Mouse (Mus musculus): ENCODE measurements around the gene Pxk. TPM values are rescaled to one million over a fixed set of nuclear protein-coding genes. Genes with fewer than 3 reads are reported as not detected.

Pxk gene
- 66.0 and 68.9 TPM in 2 replicates for polyA plus RNA-seq (2014; fragmentation: Nextera tagmentation; extraction: Ambion mirVana)

- Histone ChIP-seq H3K9ac (peak within 1 kb of the TSS; percentile 92), H3K27ac (peak within 1 kb of the TSS; percentile 77), H3K36me3 (replicated peaks; ENCODE audit: control insufficient read depth, insufficient read depth) (no peaks in the 10 kb centered on the region), H3K27me3 (ENCODE audit: control insufficient read depth, insufficient read depth, low read length) (no peaks in the 10 kb centered on the region), H3K4me2 (replicated peaks) (peak within 1 kb of the TSS; percentile 79), H3K4me1 (replicated peaks; ENCODE audit: control insufficient read depth, insufficient read depth, low read length) (peaks cover 25% of the 10 kb centered on the region), H3K4me3 (replicated peaks; ENCODE audit: low read length) (peak within 1 kb of the TSS; percentile 91), H3K9me3 (ENCODE audit: control insufficient read depth, low read length) (no peaks in the 10 kb centered on the region)
- DNase-seq (ENCODE audit: low spot score) (peak; percentile 90), ATAC-seq (ENCODE audit: low FRiP score) (peak; percentile 93)
- WGBS: under 1% methylated on average over 62 of the region's 89 CpGs
These were observed at the start of gene Pxk for GRCm38 (mm10) chr14:8097978-8098686. Gene Pxk, plus strand, starts transcription at chr14:8098211.

- no peaks in the 10 kb centered on the region for H3K27me3 ChIP-seq (ENCODE audit: control insufficient read depth, insufficient read depth, low read length)
- H3K4me1 ChIP-seq (replicated peaks; ENCODE audit: control insufficient read depth, insufficient read depth, low read length): no peaks in the 10 kb centered on the region
- 95% methylated on average over 10 of the region's 10 CpGs for WGBS
- H3K4me3 ChIP-seq (replicated peaks; ENCODE audit: low read length): no peak overlapping the region
- H3K9ac ChIP-seq: no peak overlapping the region
- no peak overlapping the region for H3K4me2 ChIP-seq (replicated peaks)
- ATAC-seq (ENCODE audit: low FRiP score) (no peak), DNase-seq (ENCODE audit: low spot score) (no peak)
- peaks cover 70% of the 10 kb centered on the region for H3K36me3 ChIP-seq (replicated peaks; ENCODE audit: control insufficient read depth, insufficient read depth)
- H3K27ac ChIP-seq: no peak overlapping the region
- no peaks in the 10 kb centered on the region for H3K9me3 ChIP-seq (ENCODE audit: control insufficient read depth, low read length)
These were observed 48.7 kb upstream of the Pxk start for GRCm38 (mm10) chr14:8049334-8049733.

GRCm38 (mm10) chr14:8051869-8052268 lies 46.1 kb upstream of the Pxk start:
- H3K36me3 ChIP-seq (replicated peaks; ENCODE audit: control insufficient read depth, insufficient read depth): peaks cover 63% of the 10 kb centered on the region
- H3K27ac ChIP-seq: no peak overlapping the region
- H3K4me1 ChIP-seq (replicated peaks; ENCODE audit: control insufficient read depth, insufficient read depth, low read length): no peaks in the 10 kb centered on the region
- ATAC-seq (ENCODE audit: low FRiP score): no peak
- 91% methylated on average over 2 of the region's 2 CpGs for WGBS
- no peaks in the 10 kb centered on the region for H3K27me3 ChIP-seq (ENCODE audit: control insufficient read depth, insufficient read depth, low read length)
- no peak for DNase-seq (ENCODE audit: low spot score)
- no peak overlapping the region for H3K9ac ChIP-seq
- no peaks in the 10 kb centered on the region for H3K9me3 ChIP-seq (ENCODE audit: control insufficient read depth, low read length)
- H3K4me2 ChIP-seq (replicated peaks): no peak overlapping the region
- H3K4me3 ChIP-seq (replicated peaks; ENCODE audit: low read length): no peak overlapping the region

DNA sequence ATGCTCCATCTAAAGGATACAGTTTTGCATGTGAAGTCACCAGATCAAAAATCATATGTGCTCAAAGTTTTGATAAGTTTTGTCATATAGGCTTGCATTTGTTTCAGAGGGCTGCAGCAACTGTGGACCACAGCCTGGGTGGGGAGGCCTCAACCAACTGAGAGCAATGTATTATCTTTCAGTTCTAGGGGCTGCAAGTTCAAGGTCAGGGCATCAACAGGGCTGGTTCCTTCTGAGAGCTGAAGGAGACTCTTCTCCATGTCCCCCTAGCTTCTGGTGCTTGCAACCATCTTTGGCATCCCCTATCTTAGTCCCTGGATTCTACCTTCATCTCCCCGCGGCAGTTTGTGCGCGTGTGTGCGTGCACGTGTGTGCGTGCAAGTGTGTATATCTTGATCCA lies 45.4 kb upstream of the Pxk start:
- Histone ChIP-seq H3K36me3 (replicated peaks; ENCODE audit: control insufficient read depth, insufficient read depth) (peaks cover 56% of the 10 kb centered on the region), H3K27ac (no peak overlapping the region), H3K4me3 (replicated peaks; ENCODE audit: low read length) (no peak overlapping the region), H3K27me3 (ENCODE audit: control insufficient read depth, insufficient read depth, low read length) (no peaks in the 10 kb centered on the region), H3K9me3 (ENCODE audit: control insufficient read depth, low read length) (no peaks in the 10 kb centered on the region), H3K4me1 (replicated peaks; ENCODE audit: control insufficient read depth, insufficient read depth, low read length) (no peaks in the 10 kb centered on the region), H3K9ac (no peak overlapping the region), H3K4me2 (replicated peaks) (no peak overlapping the region)
- WGBS: 95% methylated on average over 7 of the region's 7 CpGs
- DNase-seq (ENCODE audit: low spot score) (no peak), ATAC-seq (ENCODE audit: low FRiP score) (no peak)

DNA sequence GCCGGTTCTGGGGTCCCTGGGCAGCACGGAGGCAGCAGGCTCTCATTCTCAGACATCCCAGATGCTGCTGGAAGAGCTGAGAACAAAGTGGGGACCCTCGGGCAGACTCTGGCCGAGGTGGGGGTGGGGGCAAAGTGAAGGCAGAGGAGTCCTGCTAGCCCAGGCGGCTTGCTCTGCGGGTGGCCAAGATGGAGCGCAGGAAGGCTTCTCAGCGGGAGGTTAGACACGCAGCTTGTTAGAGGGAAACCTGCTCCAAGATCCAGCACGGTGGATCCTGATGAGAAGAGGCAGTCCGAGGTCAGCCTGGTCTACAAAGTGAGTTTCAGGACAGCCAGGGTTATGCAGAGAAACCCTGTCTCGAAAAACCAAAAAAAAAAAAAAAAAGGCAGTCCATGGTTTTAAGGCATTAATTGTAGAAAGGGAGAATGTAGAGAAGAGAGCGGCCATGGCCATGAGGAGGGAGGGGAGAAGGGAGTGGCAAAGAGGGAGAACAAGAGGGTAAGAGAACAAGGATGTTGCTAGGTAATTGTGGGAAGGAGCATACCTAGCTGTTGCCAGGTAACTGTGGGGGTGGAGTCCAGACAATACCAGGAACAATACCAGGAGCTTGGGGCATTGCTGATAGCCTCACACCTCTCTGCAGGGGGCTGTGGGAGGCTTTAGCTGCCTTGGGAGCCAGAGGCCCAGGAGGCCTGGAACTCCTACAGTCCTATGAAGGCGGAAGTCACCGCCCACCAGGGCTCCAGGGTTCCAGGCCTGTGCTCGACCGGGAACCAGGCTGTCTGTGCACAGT lies 43.5 kb upstream of the Pxk start:
- Histone ChIP-seq H3K4me3 (replicated peaks; ENCODE audit: low read length) (no peak overlapping the region), H3K4me2 (replicated peaks) (no peak overlapping the region), H3K36me3 (replicated peaks; ENCODE audit: control insufficient read depth, insufficient read depth) (peaks cover 41% of the 10 kb centered on the region), H3K27ac (no peak overlapping the region), H3K27me3 (ENCODE audit: control insufficient read depth, insufficient read depth, low read length) (no peaks in the 10 kb centered on the region), H3K4me1 (replicated peaks; ENCODE audit: control insufficient read depth, insufficient read depth, low read length) (no peaks in the 10 kb centered on the region), H3K9ac (no peak overlapping the region), H3K9me3 (ENCODE audit: control insufficient read depth, low read length) (no peaks in the 10 kb centered on the region)
- DNase-seq (ENCODE audit: low spot score) (no peak), ATAC-seq (ENCODE audit: low FRiP score) (no peak)
- 23% methylated on average over 17 of the region's 17 CpGs for WGBS

- DNase-seq (ENCODE audit: low spot score): no peak
- WGBS: 91% methylated on average over 5 of the region's 5 CpGs
These were observed 41.9 kb upstream of the Pxk start for GRCm38 (mm10) chr14:8056076-8056475.

DNA sequence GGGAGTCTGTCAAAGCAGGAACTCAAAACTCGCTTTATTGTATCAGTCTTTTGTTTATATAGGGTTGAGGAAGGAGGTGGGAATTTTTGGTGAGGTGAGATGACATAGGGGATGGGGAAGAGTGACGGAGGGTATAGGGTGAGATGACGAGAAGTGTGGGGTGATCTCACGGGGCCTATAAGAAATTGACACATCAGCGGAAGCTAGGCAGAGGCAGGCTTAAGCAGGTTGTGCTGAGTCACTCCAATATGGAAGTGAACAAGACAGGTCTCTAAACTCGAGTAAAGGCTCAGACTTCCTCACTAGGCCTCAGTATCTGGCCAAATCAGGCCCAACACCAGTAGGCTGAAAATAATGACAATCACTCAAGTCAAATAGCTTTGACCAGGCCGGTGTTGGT lies 38.1 kb upstream of the Pxk start:
- H3K4me1 ChIP-seq (replicated peaks; ENCODE audit: control insufficient read depth, insufficient read depth, low read length): 0 out of 2 replicates have a peak, but pooled peaks cover 5% of the 10 kb centered on the region
- no peak overlapping the region for H3K4me3 ChIP-seq (replicated peaks; ENCODE audit: low read length)
- no peaks in the 10 kb centered on the region for H3K27me3 ChIP-seq (ENCODE audit: control insufficient read depth, insufficient read depth, low read length)
- no peak overlapping the region for H3K4me2 ChIP-seq (replicated peaks)
- no peak overlapping the region for H3K9ac ChIP-seq
- H3K9me3 ChIP-seq (ENCODE audit: control insufficient read depth, low read length): no peaks in the 10 kb centered on the region
- peaks cover 10% of the 10 kb centered on the region for H3K36me3 ChIP-seq (replicated peaks; ENCODE audit: control insufficient read depth, insufficient read depth)
- no peak for ATAC-seq (ENCODE audit: low FRiP score)
- WGBS: 94% methylated on average over 7 of the region's 7 CpGs
- no peak overlapping the region for H3K27ac ChIP-seq
- DNase-seq (ENCODE audit: low spot score): no peak

More at GRCm38 (mm10) chr14:8056076-8056475, 41.9 kb upstream of the Pxk start:
- H3K27ac ChIP-seq: no peak overlapping the region
- no peaks in the 10 kb centered on the region for H3K9me3 ChIP-seq (ENCODE audit: control insufficient read depth, low read length)
- no peak for ATAC-seq (ENCODE audit: low FRiP score)
- H3K9ac ChIP-seq: no peak overlapping the region
- no peaks in the 10 kb centered on the region for H3K27me3 ChIP-seq (ENCODE audit: control insufficient read depth, insufficient read depth, low read length)
- H3K4me2 ChIP-seq (replicated peaks): no peak overlapping the region
- H3K4me1 ChIP-seq (replicated peaks; ENCODE audit: control insufficient read depth, insufficient read depth, low read length): no peaks in the 10 kb centered on the region
- H3K36me3 ChIP-seq (replicated peaks; ENCODE audit: control insufficient read depth, insufficient read depth): peaks cover 26% of the 10 kb centered on the region
- H3K4me3 ChIP-seq (replicated peaks; ENCODE audit: low read length): no peak overlapping the region

- H3K4me3 ChIP-seq (replicated peaks; ENCODE audit: low read length): no peak overlapping the region
- no peak overlapping the region for H3K4me2 ChIP-seq (replicated peaks)
- no peaks in the 10 kb centered on the region for H3K36me3 ChIP-seq (replicated peaks; ENCODE audit: control insufficient read depth, insufficient read depth)
- H3K27me3 ChIP-seq (ENCODE audit: control insufficient read depth, insufficient read depth, low read length): no peaks in the 10 kb centered on the region
- no peak; the same call in 1 of the 2 replicates for ATAC-seq (ENCODE audit: low FRiP score)
- H3K4me1 ChIP-seq (replicated peaks; ENCODE audit: control insufficient read depth, insufficient read depth, low read length): 0 out of 2 replicates have a peak, but pooled peaks cover 5% of the 10 kb centered on the region
- H3K27ac ChIP-seq: no peak overlapping the region
- 42% methylated on average over 3 of the region's 3 CpGs for WGBS
- no peak overlapping the region for H3K9ac ChIP-seq
- no peak for DNase-seq (ENCODE audit: low spot score)
- no peaks in the 10 kb centered on the region for H3K9me3 ChIP-seq (ENCODE audit: control insufficient read depth, low read length)
These were observed 35.9 kb upstream of the Pxk start for GRCm38 (mm10) chr14:8062076-8062475.

DNA sequence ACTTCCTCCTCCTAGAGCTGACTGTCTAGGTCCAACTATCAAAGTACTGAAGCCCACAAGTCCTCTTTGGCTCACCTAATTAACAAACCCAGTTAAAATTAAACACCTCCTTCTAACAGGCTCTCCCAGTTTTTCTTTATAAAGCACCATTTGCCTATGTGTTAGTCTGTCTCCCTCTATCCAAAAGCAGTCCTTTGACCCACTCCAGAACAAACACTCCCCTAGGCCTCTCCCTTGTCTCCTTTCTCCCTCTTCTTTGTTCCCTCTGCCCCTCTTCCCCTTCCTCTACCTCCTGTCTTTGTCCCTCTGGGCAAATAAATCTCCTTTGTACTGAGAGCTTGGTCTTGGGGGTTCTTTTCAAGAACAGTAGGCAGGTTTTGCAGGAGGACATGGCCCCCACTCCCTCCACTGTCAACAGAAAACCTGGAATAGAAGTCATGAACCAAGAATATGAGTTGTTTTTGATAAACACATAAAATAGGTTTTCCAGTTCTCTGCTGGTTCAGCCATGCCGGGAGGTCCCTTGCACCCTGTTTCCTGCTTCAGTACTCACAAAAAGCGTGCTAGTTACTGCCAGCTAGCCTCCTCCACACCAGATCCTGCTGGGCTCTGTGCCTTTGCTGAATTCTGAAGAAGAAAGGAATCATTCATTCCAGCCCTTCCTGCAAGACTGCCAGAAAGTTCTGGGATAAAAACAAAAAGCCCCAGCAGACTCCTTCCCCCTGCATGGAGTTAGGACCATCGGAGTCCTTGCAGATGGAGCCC lies 35.3 kb upstream of the Pxk start:
- no peaks in the 10 kb centered on the region for H3K9me3 ChIP-seq (ENCODE audit: control insufficient read depth, low read length)
- 0 out of 2 replicates have a peak, but pooled peaks cover 5% of the 10 kb centered on the region for H3K4me1 ChIP-seq (replicated peaks; ENCODE audit: control insufficient read depth, insufficient read depth, low read length)
- 36% methylated on average over 3 of the region's 3 CpGs for WGBS
- DNase-seq (ENCODE audit: low spot score): no peak
- no peak overlapping the region for H3K4me2 ChIP-seq (replicated peaks)
- no peak for ATAC-seq (ENCODE audit: low FRiP score)
- no peak overlapping the region for H3K27ac ChIP-seq
- H3K36me3 ChIP-seq (replicated peaks; ENCODE audit: control insufficient read depth, insufficient read depth): no peaks in the 10 kb centered on the region
- H3K27me3 ChIP-seq (ENCODE audit: control insufficient read depth, insufficient read depth, low read length): no peaks in the 10 kb centered on the region
- no peak overlapping the region for H3K9ac ChIP-seq
- H3K4me3 ChIP-seq (replicated peaks; ENCODE audit: low read length): no peak overlapping the region
